Mouse (Mus musculus) liver, postnatal 0 days (tissue): ENCODE measurements around the gene Nolc1. TPM values are rescaled to one million over a fixed set of nuclear protein-coding genes. Genes with fewer than 3 reads are reported as not detected.

Experiments used
- ATAC-seq: fragments of 200-750 bp; cut with Nextera tagmentation; 2 replicates; pipeline ENCODE4 v1.8.0; 2017; ENCODE audit warnings: mild to moderate bottlenecking, moderate library complexity
- DNase-seq: peaks from one replicate; pipeline ENCODE4 v3.0.0-alpha.2; 2016
- H3K27ac ChIP-seq: fragments of 300-500 bp; sonication (generic); 2 replicates; pipeline ENCODE4 v1.5.1; 2014; ENCODE audit warnings: antibody characterized with exemption, moderate library complexity, mild to moderate bottlenecking, low read depth
- H3K27me3 ChIP-seq: fragments of 300-500 bp; sonication (generic); 2 replicates; pipeline ENCODE4 v1.6.1; 2014; ENCODE audit warnings: low read length, control low read depth, mixed read lengths; ENCODE audit not compliant: insufficient read depth
- H3K36me3 ChIP-seq: fragments of 300-500 bp; sonication (generic); replicated peaks from 2 replicates; pipeline ENCODE4 v1.6.1; 2014; ENCODE audit warnings: mild to moderate bottlenecking, control low read depth, low read length, moderate library complexity, mixed read lengths; ENCODE audit not compliant: insufficient read depth
- H3K4me1 ChIP-seq: fragments of 300-500 bp; sonication (generic); 2 replicates; pipeline ENCODE4 v1.6.1; 2014; ENCODE audit warnings: antibody characterized with exemption, mild to moderate bottlenecking, control low read depth; ENCODE audit not compliant: insufficient read depth
- H3K4me2 ChIP-seq: fragments of 300-500 bp; sonication (generic); 2 replicates; pipeline ENCODE4 v1.6.1; 2014; ENCODE audit warnings: low read depth, mild to moderate bottlenecking, low read length, moderate library complexity, mixed read lengths
- H3K4me3 ChIP-seq: fragments of 300-500 bp; sonication (generic); 2 replicates; pipeline ENCODE4 v1.5.1; 2014; ENCODE audit warnings: low read depth, low read length
- H3K9ac ChIP-seq: fragments of 300-500 bp; sonication (generic); replicated peaks from 2 replicates; pipeline ENCODE4 v1.6.1; 2014; ENCODE audit warnings: mild to moderate bottlenecking, moderate library complexity
- H3K9me3 ChIP-seq: fragments of 300-500 bp; sonication (generic); 2 replicates; pipeline ENCODE4 v1.6.1; 2016; ENCODE audit warnings: mild to moderate bottlenecking, control low read depth, low read length, mixed read lengths
- CTCF ChIP-seq: sonication (generic); IDR thresholded peaks from 2 replicates; pipeline ENCODE4 v1.5.1; 2016; ENCODE audit warnings: antibody characterized with exemption, low read depth
- EP300 ChIP-seq: IDR thresholded peaks from 2 replicates; pipeline ENCODE4 v1.6.1; 2016; ENCODE audit warnings: antibody characterized with exemption, low read depth, mild to moderate bottlenecking
- WGBS: fragments of 180-500 bp; shearing (Covaris S2); extraction: QIAGEN DNeasy Blood & Tissue Kit; methylation state at CpG from one replicate; pipeline ENCODE4 v1.1.7; 2014; ENCODE audit not compliant: insufficient replicate concordance; 5-methylcytosine and 5-hydroxymethylcytosine counted together
- polyA plus RNA-seq: library from polyadenylated mRNA; unstranded; fragments of >200 nt; fragmentation: Nextera tagmentation; extraction: Ambion mirVana; gene quantifications from 2 replicates; pipeline ENCODE4 v1.2.1, GENCODE M21; 2015

Nolc1 gene
- polyA plus RNA-seq, 1 experiment from 2014 or later = 26.9 TPM

- H3K9ac ChIP-seq = peak overlapping the region; percentile 94
- H3K36me3 ChIP-seq = peaks cover 41% of the 10 kb centered on the region
- H3K4me3 ChIP-seq = peak overlapping the region; percentile 82
- ATAC-seq = peak; percentile 26
- peaks cover 50% of the 10 kb centered on the region for H3K4me1 ChIP-seq
- peak overlapping the region; percentile 64 for H3K27ac ChIP-seq
- H3K27me3 ChIP-seq = no peaks in the 10 kb centered on the region
- no peaks in the 10 kb centered on the region for H3K9me3 ChIP-seq
- TF ChIP-seq CTCF (no peak), EP300 (peak; percentile 90)
- peak; percentile 57 for DNase-seq
- H3K4me2 ChIP-seq = peak overlapping the region; percentile 90
- WGBS = 24% methylated on average over 6 of the region's 6 CpGs
These were observed 38.3 kb upstream of the Nolc1 start for GRCm38 (mm10) chr19:46037243-46037924.

DNA sequence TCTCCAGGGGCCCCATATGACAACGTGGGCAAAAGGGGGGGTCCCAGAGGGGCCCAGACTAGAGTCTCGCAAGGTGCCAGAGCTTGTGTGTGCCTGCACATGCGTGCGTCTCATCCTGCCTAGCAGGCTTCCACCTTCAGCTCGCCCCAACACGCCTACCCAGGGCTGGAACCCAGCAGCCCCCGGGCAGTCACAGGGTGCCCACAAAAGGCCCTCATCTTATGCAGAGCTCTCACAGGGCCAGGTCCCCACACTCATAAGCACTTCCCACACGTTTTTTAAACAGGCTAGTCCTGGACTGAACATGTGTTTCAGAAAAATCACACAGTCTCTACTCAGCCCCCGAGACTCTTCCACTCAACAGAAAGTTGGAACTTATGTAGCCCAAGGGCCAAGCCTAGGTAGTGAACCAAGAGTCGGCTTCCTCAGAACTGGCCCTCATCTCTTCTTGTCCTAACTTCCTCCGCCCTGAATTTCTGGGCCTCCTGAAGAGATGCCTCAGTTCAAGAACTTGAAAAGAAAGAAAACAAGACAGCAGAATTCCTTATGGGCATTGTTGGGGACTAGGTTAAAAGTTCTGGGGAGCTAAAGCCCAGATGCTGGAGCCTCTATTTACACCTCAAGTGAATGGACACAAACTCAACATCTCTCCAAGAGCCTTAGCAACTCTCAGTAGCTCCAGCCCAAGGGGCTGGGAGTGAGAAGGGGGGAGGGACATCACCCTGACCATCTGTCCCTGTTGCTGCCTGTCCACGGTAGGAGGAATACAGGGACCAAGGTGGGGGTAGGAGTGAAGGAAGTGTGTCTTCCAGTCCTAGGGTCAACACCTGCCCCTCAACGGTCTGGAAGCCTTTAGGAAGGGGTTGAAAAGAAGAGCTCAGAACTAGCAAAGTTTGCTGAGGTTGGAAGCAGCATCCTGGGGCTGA lies 37.5 kb upstream of the Nolc1 start:
- Histone ChIP-seq H3K9me3 (no peaks in the 10 kb centered on the region), H3K4me2 (peak overlapping the region; percentile 90), H3K4me1 (peaks cover 56% of the 10 kb centered on the region), H3K9ac (peak overlapping the region; percentile 94), H3K36me3 (peaks cover 33% of the 10 kb centered on the region), H3K27me3 (no peaks in the 10 kb centered on the region), H3K4me3 (peak overlapping the region; percentile 82), H3K27ac (peak overlapping the region; percentile 93)
- WGBS = 12% methylated on average over 13 of the region's 13 CpGs
- DNase-seq (peak; percentile 36), ATAC-seq (no peak)
- TF ChIP-seq EP300 = no peak
- TF ChIP-seq CTCF = no peak

DNA sequence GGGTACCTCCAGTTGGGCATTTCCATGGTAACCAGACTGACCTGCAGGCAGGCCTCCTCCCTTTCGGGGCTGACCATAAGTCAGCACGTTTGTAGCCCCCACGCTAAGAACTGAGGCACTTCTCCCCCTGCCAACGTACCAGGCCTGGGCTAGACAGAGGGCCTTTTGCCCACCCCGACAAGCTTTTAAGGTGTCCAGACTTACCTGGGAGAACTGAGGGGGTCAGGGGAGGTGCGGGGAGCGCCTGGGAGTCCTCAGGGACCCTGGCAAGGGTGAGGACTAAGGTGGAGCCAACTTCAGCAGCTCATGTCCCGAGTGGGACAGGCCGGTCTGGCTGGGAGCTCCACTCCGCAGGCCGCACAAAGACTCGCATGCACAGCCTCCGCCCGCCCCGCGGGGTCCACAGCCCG lies 36.8 kb upstream of the Nolc1 start:
- peak overlapping the region; percentile 90 for H3K4me2 ChIP-seq
- TF ChIP-seq EP300 (no peak), CTCF (no peak)
- H3K27me3 ChIP-seq = no peaks in the 10 kb centered on the region
- DNase-seq = no peak
- peak overlapping the region; percentile 93 for H3K27ac ChIP-seq
- peak; percentile 16; the same call in 1 of the 2 replicates for ATAC-seq
- H3K9ac ChIP-seq = peak overlapping the region; percentile 94
- peaks cover 62% of the 10 kb centered on the region for H3K4me1 ChIP-seq
- H3K4me3 ChIP-seq = peak overlapping the region; percentile 82
- peaks cover 26% of the 10 kb centered on the region for H3K36me3 ChIP-seq
- 3% methylated on average over 17 of the region's 17 CpGs for WGBS
- H3K9me3 ChIP-seq = no peaks in the 10 kb centered on the region

DNA sequence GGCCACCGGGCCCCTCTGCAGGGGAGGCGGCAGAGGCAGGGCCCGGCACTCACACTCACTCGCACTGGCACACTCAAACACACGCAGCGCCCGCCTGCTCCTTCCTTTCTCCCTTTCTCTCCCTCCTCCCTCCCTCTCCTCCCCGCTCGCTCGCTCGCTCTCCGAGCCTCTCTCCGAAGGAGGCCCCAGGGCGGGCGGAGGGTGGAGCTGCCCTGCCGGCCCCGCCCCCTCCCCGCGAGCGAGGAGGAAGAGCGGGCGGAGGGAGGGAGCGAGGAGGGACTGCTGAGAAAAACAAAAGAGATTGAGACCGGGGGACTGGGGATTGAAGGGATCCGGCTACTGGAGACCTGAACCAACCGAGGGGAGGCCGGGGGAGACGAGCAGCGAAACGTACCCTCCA lies 36.2 kb upstream of the Nolc1 start:
- ATAC-seq = peak; percentile 81
- Histone ChIP-seq H3K4me1 (peaks cover 67% of the 10 kb centered on the region), H3K4me2 (peak overlapping the region; percentile 90), H3K9ac (peak overlapping the region; percentile 94), H3K9me3 (no peaks in the 10 kb centered on the region), H3K27me3 (no peaks in the 10 kb centered on the region), H3K36me3 (peaks cover 20% of the 10 kb centered on the region), H3K4me3 (peak overlapping the region; percentile 82), H3K27ac (peak overlapping the region; percentile 93)
- WGBS = 3% methylated on average over 22 of the region's 30 CpGs
- no peak for TF ChIP-seq EP300
- no peak for TF ChIP-seq CTCF
- peak; percentile 93 for DNase-seq

DNA sequence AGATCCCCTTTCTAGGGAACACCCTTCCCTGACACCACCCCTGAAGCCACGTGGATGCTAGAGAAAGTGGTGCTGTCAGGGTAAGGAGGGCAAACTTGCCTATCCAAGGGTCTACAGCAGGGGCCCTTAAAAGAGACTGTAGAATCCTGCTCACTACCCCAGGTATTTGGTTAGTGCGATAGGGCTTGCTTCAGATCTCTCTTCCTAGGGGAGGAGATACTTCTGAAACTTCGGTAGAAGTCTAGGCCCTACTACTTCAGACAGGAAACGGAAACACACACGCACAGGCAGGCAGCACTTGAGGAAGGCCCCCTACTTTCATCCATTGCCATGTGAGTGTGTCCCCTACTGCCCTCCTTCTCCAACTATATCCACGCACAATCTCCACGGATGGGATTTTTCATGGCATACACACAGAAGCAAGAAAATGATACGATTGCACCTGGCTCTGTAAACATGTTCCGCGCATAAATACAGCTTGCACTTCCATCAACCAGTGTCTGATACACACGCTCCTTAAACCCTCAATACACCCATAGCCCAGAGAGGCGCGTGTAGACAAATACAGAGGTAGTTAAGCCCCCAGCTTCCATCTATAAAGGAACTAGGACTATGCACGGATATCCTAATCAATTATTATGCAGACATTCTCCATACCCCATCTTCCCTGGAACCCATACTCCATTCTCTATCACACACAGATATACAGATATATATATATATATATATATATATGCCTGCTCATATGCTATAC lies 35.3 kb upstream of the Nolc1 start:
- Histone ChIP-seq H3K27ac (peak overlapping the region; percentile 93), H3K4me1 (peaks cover 67% of the 10 kb centered on the region), H3K9ac (peak overlapping the region; percentile 94), H3K4me3 (peak overlapping the region; percentile 82), H3K27me3 (no peaks in the 10 kb centered on the region), H3K36me3 (peaks cover 12% of the 10 kb centered on the region), H3K4me2 (peak overlapping the region; percentile 90), H3K9me3 (no peaks in the 10 kb centered on the region)
- TF ChIP-seq CTCF (no peak), EP300 (no peak)
- DNase-seq = no peak
- WGBS = 35% methylated on average over 14 of the region's 14 CpGs
- ATAC-seq = no peak
